Mouse (Mus musculus): Measurements from ENCODE around the gene Bmper.
A peak's percentile ranks its signal among the peaks of the same experiment; 100 is the strongest.

The Bmper gene

DNA sequence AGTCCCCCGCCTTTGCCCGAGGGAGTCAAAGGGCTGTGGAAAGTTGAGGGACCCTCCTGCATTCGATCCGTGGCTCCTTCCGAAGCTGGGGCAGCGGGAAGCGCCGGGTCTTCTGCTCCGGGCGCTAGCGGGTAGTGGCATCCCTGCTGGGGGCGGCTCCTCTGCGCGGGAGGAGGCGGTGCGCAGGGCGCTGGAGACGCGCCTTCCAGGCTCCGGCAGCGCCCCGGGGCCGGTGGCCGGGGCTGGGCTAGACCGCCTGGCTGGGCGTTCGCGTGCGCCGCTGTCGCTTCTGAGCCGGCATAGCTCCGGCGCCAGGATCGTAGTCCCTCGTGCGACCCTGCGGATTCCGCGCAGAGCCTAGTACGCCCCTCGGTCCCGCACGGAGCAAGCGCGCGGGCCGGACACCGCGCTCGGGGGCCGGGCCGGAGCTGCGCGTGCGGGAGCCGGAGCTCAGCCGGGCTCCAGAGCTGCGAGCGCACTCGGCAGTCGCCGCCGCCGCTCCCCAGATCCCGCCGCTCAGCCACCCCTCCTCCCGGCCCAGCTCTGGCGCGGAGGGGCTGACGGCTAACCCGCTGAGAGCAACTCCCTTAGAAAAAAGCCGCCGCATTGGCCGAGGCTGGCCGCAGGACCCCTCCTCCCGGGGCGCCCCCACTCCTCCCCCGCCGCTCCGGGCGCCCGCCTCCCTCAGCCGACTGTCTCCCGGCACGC is at the start of gene Bmper:
Gene Bmper, plus strand, starts transcription at position 236 of the 708 bp plus-strand sequence.
- peak; percentile 68 for DNase-seq (ENCODE audit: low spot score)

GRCm38 (mm10) chr9:23177476-23177875 is 45.4 kb upstream of the Bmper start:
- no peak for DNase-seq (ENCODE audit: low spot score)

- DNase-seq (ENCODE audit: low spot score), result no peak
These were observed 35.7 kb upstream of the Bmper start for GRCm38 (mm10) chr9:23187181-23187580.

GRCm38 (mm10) chr9:23188136-23188535 is 34.7 kb upstream of the Bmper start:
- no peak for DNase-seq (ENCODE audit: low spot score)

- DNase-seq (ENCODE audit: low spot score), result no peak
These were observed 31.9 kb upstream of the Bmper start for GRCm38 (mm10) chr9:23190950-23191349.

DNA sequence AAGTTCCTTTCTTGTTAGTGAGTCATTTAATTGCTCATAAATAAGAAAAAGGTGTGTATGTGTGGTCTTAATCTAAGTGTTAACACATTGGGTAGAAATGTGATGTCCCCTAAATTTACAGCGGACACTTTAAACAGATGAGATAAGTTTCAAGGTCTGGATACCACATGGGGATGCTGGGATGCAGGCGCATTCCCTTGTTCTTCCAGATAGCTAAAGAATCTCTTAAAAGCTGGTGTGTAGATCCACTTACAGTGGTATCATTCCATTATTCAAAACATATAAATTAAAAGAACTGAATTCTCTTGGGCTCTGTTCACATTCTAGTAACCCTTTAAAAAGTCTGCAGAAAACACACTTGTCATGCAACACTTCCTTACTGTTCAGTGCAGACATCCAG is 31.4 kb upstream of the Bmper start:
- no peak for DNase-seq (ENCODE audit: low spot score)

GRCm38 (mm10) chr9:23192567-23193331 is 30.1 kb upstream of the Bmper start:
- no peak for DNase-seq (ENCODE audit: low spot score)

DNA sequence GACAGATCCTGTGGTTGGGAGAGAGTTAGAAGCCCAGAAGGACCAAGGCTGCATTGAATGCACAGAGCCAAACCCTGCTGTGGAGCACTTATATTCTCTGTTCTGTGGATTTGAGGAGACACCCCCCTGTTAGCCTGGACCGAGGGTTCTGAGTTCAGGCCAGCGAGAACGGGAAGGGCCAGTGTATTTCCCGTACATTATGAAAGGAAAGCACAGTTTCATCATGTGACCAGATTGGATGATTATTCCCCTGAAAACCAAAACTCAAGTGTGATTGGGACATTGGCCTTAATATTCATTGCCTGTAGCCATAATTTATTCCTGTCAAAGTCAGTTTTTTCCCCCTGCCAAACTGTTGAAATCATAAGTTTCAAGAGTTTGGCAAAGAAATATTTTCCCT is 23.9 kb upstream of the Bmper start:
- DNase-seq (ENCODE audit: low spot score), result no peak

- no peak for DNase-seq (ENCODE audit: low spot score)
These were observed 23.0 kb upstream of the Bmper start for GRCm38 (mm10) chr9:23199841-23200240.

GRCm38 (mm10) chr9:23200828-23201227 is 22.0 kb upstream of the Bmper start:
- no peak for DNase-seq (ENCODE audit: low spot score)

- DNase-seq (ENCODE audit: low spot score), result no peak
These were observed 20.4 kb upstream of the Bmper start for GRCm38 (mm10) chr9:23202431-23202830.

DNA sequence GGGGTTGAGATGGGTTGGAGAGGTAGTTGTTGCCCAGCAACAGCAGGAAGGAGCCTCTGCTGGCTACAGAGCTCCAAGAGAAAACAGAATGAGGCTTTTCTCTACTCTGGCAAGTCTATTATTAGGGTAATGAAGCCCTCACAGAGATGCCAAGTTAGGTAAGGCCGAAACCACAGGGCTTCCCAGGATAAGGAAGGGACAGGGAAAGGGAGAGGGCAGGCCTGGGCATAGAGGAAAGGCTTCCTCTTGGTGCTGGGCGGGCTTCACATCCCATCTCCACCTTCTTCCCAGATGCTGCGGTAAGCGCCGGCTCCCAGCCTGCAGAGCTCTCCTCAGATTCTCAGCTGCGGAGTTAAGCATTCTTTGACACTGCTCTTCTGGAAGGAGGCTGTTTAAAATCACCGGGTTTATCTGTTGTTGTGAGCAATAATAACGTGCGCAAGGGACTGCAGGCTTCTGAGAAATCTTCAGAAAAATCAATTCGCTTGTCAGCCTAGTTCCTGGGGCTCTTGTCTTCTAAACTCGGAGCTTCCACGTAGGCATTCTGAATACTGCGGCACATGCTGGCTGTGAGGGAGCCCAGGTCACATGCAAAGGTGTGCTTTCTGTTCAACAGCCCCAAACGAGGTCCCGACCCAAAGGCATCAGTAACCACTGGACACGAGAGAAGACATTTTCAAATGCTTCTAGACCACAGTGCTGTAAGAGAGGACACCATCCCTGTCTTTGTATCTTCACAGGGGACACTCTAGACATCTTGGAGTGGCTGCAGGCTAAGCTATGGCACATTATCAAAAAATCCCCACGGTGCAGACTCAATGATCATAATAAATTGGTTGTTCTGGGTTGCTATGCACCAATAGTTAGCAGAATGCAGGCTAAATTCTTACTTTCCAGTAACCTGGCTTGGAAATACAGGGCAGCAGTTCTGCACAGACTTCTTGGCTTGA is 18.3 kb upstream of the Bmper start:
- DNase-seq (ENCODE audit: low spot score), result peak; percentile 43

DNA sequence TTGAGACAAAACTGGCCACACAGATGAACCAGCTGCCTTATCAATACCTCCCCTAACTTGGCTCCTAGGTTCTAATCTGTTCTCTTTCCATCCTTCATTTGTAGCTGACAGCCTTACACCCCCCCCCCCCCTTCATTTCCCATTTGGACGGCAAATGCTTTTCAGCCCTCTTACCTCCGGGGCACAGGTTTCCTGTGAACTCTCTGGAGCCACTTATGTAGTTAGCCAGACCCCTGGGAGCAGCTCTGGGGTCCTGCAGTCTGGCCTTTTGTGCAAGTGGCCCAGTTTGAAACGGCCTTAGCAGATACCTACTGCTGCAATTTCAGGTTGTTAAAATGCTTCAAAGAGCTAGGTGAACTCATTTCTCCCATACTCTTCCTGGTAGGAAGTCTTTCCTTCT is 17.6 kb upstream of the Bmper start:
- no peak for DNase-seq (ENCODE audit: low spot score)

- no peak for DNase-seq (ENCODE audit: low spot score)
These were observed 17.1 kb upstream of the Bmper start for GRCm38 (mm10) chr9:23205757-23206156.

GRCm38 (mm10) chr9:23206181-23206580 is 16.7 kb upstream of the Bmper start:
- no peak for DNase-seq (ENCODE audit: low spot score)

DNA sequence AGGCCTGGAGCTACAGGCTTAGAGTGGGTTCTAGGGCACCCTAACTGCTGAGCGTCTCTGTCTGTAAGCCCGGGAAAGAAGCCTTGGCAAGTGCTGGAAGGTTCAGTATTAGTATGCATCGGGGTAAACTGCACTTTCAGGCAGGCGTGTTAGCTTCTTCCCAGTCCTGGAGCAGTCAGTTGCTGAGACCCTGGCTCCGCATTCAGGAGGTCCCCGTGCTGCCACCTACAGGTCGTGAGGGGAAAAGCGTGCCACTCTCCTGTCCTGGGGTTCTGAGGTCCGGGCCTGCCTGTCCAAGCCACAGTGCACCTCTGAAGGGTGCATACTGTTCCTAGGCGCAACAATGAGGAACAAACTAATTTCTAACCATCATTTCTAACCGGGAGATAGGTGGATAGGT is 10.6 kb upstream of the Bmper start:
- peak; percentile 92 for DNase-seq (ENCODE audit: low spot score)

DNA sequence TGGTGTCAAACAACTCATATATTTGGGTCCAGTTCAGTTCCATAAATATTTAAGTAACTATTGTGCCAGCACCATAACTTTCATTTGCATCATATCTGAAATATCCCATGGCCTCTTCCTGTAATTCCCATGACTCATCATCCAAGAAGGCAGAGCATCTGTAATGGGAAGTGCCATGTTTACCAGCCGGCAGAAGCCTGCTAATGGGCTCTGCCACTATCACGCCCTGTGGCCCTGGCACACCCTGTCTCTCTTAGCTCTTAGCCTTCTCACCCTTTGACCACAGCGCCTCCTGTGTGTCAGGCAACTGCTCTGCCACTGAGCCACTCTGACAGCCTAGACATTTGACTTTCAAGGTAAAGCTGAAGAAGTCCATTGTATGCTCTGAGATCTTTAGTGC is 3.1 kb upstream of the Bmper start:
- peak; percentile 49 for DNase-seq (ENCODE audit: low spot score)

DNA sequence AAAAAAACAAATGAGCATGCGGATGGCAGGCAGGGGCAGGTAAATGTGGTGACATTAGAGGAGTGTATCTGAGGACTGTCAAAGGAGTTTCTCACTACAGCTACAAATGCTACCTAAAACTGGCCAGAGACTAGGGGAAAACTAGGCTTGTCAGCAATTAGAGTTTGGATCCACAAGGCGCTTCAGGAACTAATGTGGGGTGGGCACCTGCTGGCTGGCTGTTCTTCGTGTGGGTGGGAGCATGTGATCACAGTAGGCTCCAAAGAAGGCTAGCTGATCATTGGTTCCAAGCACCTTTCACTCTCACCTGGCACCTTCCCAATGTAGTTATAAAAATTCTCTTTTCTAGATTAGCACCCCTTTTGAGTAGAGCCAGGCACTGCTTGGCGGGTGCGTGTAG is 900 bp upstream of the Bmper start:
- no peak for DNase-seq (ENCODE audit: low spot score)

- peak; percentile 75 for DNase-seq (ENCODE audit: low spot score)
These were observed 410 bp upstream of the Bmper start for GRCm38 (mm10) chr9:23222492-23222840.

DNA sequence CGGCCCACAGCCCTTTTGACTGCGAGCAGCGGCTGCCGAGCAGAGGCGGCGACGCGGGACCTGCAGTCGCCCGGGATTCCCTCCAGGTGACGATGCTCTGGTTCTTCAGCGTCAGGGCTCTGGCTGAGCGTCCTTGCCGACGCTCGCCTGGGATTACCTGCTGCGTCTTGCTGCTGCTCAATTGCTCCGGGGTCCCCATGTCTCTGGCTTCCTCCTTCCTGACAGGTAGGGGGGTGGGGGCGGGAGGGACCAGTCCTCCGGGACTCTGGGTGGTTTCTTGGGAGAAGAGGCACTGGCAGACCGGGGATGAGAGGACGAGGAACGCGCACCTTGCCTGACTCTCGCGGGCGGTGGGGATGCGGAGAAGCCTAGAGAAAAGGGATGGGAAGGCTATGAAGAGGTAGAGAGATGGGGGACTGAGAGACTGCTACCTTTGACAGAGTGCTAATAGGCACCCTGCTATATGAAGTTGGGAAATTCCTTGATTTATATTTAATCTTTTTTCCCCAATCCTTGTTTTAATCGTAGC is 737 bp downstream of the Bmper start:
- DNase-seq (ENCODE audit: low spot score), result peak; percentile 41

DNA sequence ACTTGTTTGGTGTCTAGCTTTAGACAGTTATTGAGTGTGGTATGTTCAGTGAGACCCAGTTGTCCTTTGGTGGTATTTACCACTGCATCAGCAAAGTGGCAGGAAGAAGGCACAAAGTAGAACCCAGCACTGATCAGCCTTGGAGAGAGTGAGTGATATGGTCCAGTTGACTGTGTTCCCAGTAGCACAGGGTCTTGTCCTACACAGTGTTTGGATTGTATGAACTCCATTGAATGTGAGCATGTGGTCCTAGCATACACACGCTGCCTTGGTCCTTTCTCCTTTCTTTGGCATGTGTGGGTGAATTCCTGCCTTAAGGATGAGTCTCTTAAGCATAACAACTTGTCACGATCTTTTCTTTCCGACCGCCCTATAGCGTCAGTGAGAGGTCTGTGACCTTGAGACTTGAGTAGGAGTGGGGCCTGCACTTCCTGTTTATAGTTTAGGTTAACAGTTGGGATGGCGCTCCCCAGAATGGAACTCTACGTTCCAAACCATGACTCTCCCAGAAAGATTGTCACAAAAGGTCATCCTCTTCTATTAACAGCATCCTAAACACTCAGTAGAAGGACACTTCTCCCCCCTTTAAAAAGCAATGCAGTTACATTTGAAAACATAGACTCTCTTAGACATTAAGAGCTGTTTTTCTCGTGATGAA is 10.7 kb downstream of the Bmper start:
- no peak for DNase-seq (ENCODE audit: low spot score)

All from embryo, embryonic 10 days (tissue).